Mouse (Mus musculus) urinary bladder, postnatal 0 days (tissue): ENCODE measurements around the gene Usp33. TPM values are rescaled to one million over a fixed set of nuclear protein-coding genes. Genes with fewer than 3 reads are reported as not detected.

ENCODE experiments used
- polyA plus RNA-seq: library from polyadenylated mRNA; unstranded; fragments of >200 nt; fragmentation: Nextera tagmentation; extraction: Ambion mirVana; gene quantifications from 2 replicates; pipeline ENCODE4 v1.2.1, GENCODE M21; 2015

The Usp33 gene
- polyA plus RNA-seq, result 14.7 and 18.1 TPM in 2 replicates

DNA sequence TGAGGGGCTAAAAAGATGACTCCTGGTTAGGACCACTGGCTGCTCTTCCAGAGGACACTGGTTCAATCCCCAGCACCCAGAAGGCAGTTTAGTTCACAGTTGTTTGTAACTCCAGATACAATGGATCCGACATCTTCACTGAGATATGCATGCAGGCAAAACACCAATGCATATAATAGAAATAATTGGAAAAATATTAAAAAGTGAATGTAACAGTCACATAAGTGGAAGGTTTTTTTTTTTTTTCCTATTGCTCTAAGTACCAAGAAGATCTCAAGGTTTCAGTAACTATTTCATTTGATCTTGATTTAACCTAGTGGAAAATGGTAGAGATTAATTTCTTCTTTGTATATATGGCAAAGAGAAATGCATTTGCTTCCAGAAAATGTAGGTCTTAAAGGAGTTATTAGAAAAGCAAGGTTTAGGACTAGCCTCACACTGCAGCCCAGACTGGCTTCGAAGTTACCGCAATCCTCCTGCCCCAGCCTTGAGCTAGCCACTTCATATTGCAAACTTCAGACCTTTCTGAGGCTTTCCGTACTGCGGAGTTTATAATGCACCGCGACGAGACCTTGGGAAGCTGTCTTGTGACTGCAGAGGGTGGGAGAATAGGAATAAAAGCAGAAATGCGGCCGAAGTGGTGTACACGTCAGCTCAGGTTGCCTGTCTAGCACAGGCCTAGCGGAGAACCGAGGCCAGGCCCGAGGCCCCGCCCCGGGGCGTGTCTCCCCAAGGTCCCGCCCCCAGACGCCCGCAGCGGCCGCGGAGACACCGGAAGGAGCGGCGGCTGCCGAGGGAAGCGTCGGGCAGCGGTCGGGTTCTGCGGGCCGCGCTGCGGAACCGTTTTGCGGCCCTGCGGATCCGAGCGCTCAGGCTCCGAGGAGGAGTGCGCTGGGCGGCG is at the start of gene Usp33:
Gene Usp33, plus strand, starts transcription at position 747 of the 901 bp plus-strand sequence.

GRCm38 (mm10) chr3:152339862-152340557 is 6.3 kb upstream of the Usp33 start, which contains the start of gene Miga1:
TSS of gene Miga1 (minus strand) at chr3:152340407.

DNA sequence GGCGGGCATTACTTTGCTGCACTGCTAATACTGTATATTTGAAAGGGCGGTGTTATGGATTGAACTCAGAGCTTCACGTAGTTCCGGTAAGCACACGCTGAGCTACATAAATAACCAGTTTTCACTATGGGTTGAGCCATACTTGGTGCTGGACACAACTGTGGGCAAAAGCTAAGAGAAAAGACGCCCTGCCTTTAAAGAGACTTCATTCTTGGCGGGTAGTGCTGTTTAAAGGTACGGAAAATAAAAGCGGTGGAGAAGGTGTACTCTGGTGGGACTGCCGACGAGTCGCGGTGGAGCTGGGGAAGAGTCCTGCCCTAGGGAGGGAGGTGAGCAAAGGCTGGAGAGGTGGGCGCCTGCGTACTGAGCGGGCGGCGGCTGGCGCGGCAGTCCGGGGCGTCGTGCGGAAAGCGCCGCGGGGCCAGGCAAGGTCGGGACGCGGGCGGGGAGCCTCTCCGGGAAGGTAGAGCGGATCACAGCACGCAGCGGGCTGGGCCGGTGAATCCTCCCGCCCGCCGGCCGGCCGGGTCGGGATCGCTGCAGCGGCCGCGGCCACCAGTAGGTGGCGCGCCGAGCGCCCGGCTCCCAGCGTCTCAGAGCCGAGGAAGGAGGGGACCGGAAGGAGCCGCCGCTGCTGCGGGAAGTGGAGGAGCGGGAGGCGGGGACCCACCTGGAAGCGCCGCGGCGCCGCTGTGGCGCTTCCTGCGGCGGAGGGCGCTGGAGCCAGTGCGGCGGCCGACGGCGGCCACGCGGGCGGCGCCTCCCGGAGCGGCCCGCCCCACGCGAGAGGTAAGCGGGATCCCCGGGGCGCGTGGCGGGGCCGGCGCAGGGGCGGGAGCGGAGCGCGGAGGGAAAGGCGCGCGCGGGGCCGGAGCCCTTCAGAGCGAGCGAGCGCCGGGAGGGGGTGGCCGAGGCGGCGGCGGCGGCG is 49.3 kb downstream of the Usp33 start, which contains the start of gene Zzz3:
Gene Zzz3, plus strand, starts transcription at position 124 of the 928 bp plus-strand sequence.

Other genes with a start within 250 kb of the Usp33 start
- 4.0 and 4.5 TPM in 2 replicates for gene Gipc2, start 180.2 kb upstream of the Usp33 start, polyA plus RNA-seq
- gene Dnajb4, start 136.2 kb upstream of the Usp33 start, polyA plus RNA-seq, result 29.2 and 36.7 TPM in 2 replicates
- gene Fubp1, start 136.1 kb upstream of the Usp33 start, polyA plus RNA-seq, result 64.7 and 76.9 TPM in 2 replicates
- 136 and 159 TPM in 2 replicates for gene Nexn, start 80.1 kb upstream of the Usp33 start, polyA plus RNA-seq
- 3.9 and 4.5 TPM in 2 replicates for gene Miga1, start 6.1 kb upstream of the Usp33 start, polyA plus RNA-seq
- gene Zzz3, start 49.0 kb downstream of the Usp33 start, polyA plus RNA-seq, result 21.8 and 25.0 TPM in 2 replicates